Mouse (Mus musculus): ENCODE measurements around the gene Pkp3.
"Not testable (repeated sequence)": the region's sequence is repeated elsewhere in the genome, so short reads cannot be mapped to it uniquely, and the experiment has no call there.

Pkp3 gene

GRCm38 (mm10) chr7:141077841-141078240, at the start of gene Pkp3:
Gene Pkp3 (plus strand): TSS chr7:141078218.
- DNase-seq (ENCODE audit: extremely low read depth, low read depth), result no peak

DNA sequence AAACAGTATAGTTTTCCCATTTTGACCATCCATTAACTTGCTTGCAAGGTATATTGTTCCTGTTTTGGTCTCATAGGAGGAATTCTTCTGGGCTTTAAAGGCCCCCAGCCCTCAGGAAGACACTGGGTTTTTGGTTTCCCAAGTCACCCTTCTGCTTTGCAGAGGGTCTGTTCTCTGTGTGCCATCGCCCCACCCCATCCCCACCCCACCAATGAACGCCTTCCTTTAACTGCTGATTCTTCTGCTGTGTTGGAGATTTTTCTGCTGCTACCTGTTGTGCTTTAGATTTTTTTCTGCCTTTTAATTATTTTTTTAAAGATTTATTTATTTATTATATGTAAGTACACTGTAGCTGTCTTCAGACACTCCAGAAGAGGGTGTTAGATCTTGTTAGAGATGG, 49.2 kb upstream of the Pkp3 start, which contains the start of gene Gm17387:
Gene Gm17387 (plus strand): TSS at position 301 of the 400 bp plus-strand sequence.
- DNase-seq (ENCODE audit: extremely low read depth, low read depth), result no peak

GRCm38 (mm10) chr7:141030390-141030789, 47.6 kb upstream of the Pkp3 start:
- no peak for DNase-seq (ENCODE audit: extremely low read depth, low read depth)

DNA sequence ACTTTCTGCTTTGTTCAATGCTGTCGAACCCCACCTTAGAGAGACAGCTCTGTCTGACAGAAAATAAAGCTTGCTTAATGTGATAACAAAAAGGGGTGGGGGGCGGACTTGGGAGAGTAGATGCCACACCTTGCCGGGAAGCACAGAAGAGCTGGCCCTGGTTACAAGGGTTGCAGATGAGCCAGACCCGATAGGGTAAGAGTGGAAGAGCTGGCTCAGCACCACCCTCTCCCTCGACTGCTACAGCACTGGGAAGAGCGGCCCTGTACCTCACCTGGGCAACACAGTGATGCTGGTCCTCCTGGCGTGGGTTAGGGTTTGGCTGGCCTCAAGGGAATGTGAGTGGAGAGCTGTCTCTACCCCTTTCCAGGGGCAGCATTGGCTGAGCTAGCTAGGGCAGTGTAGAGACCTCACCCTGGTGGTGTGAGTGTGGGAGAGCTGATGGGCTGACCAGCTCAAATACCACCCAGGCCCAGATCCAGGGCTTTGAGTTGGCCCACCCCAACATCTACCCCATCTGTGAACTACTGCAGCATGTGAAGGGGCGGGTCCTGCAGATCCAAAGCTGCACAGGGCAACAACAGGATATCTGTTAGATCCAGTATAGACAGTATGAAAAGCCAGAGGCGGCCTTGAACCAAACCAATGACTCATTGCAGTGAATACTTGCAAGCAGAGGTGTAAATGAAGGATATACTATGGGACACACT, 45.4 kb upstream of the Pkp3 start:
- DNase-seq (ENCODE audit: extremely low read depth, low read depth), result no peak

- DNase-seq (ENCODE audit: extremely low read depth, low read depth), result not testable (repeated sequence)
Observed at GRCm38 (mm10) chr7:141036624-141037023, 41.4 kb upstream of the Pkp3 start.

DNA sequence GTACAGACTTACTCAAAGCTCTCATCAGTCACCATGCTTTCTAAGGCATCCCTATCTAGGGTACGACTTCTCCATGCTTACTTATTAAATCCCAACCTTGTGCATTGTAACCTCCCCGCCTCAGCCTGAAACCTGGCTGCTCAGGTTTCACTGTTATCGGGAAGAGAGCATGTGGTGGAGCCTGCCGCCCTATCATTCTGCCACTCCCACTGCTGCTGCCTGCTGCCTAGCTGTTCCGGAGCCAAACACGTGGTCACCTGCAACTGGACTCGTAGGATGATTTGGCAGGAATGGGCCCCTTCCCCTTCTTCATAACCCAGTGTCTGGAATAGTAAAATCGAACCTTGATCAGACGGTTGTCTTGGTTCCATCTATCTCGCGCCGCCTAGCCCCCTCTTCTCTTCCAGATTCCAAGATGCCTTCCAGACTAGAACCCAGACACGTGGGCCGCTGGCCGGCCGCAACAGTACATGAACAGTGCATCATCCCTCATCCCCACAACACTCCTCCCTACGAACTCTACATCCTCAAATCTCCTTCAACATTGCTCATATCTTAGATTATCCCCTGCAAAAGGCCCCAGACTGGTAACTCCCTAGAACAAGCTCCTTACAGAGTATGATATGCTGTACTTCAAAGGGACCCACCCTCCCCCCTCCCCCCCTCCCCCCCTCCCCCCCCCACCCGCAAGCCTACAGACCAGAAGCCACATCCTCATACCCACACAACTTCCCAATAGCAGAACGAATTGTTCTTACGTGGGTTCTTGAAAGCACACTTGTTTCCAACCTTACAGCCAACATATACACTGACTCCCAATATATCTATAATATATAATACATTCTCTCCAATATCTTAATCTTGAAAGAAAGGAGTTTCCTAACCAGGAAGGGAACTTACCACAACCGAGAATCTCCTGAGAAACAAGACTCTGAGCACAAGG, 39.7 kb upstream of the Pkp3 start:
- no peak for DNase-seq (ENCODE audit: extremely low read depth, low read depth)

DNA sequence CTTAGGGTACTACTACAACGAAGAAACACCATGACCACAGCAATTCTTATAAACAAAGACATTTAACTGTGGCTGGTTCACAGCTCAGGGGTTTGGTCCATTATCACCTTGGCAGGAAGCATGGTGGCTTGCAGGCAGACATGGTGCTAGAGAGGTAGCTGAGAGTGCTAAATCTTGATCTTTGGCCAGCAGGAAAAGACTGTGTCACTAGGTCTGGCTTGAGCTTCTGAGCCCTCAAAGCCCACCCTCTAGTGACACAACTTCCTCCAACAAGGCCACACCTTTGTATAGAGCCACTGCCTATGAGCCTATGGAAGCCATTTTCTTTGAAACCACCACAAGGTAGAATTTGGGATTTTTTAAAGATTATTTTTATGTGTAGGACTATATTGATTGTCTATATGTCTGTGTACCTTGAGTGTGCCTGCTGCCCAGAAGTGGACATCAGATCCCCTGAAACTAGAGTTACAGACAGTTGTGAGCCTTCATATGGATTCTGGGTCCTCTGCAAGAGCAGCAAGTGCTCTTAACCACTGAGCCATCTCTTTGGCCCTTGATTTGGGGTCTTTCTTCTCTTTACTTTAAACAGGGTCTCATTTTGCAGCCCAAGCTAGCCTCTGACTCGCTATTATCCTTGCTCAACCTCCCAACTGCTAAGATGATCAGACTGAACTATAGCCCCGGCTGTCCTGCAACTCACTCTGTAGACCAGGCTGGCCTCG, 38.5 kb upstream of the Pkp3 start:
- no peak for DNase-seq (ENCODE audit: extremely low read depth, low read depth)

- DNase-seq (ENCODE audit: extremely low read depth, low read depth), result no peak
Observed at GRCm38 (mm10) chr7:141040867-141041606, 37.0 kb upstream of the Pkp3 start.

DNA sequence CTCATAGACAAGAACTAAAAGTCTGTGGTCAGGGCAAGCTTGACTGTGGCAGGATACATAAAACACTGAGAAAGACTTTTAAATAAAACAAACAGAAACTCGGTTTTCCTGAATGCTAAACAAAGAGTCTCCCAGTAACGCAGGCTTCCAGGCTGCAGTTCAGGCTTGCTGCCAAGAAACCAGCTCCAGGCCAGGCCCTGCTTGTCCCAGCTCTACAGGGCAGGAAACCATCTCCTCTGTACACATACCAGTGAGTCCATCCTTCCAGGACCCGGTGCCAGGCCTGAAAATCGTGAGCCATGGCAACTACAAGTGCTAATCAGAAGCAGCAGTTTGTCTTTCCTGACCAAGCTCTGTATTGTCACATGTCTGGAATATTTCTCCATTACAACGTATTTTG, 36.4 kb upstream of the Pkp3 start:
- DNase-seq (ENCODE audit: extremely low read depth, low read depth), result no peak

DNA sequence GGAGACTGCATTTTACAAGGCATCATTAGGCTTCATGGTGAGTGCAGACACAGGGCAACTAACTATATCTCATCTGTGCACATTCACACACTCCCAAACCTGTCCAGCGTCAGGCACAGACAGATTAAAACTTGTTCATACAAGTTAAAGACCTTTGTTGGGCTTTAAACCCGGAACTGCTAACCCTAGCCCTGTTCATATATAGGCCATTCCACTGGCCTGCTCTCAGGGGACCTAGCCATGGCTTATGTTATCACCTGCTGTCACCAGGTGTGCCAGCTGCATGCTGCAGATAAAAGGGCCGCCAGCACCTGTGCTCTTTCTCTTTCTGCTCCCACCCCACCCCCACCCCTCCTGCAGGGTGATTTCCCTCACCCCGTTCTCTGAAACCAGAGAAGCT, 35.5 kb upstream of the Pkp3 start:
- no peak for DNase-seq (ENCODE audit: extremely low read depth, low read depth)

DNA sequence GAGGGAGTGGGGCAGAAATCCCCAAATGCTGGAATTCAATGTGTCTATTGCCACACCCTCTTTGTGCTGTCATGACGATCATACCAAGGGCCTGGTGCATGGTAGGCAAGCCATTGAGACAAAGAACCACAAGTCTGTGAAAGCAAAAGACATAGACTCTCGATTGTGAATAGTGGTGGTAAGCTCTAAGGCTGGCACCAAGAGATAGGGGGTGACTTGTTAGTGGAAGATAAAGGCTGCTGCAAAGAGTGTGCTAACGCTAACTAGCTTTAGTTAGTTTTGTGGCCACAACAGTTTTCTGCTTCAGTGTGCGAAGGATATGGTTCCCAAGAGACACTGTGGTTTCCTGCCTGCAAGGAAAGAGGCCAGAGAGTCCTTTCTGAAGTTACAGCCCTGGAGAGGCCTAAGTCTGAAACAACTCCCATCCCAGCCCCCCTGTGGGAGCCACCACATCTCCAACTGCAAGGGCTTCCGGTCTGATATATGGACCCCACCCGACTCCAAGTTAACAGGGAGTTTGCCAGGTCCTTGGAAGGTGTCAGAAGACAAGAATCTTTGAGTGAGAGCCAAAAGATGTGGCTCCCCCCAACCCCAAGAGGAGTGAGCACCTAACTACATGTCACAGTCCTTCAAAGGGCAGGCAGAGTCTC, 31.0 kb upstream of the Pkp3 start:
- peak; percentile 93 for DNase-seq (ENCODE audit: extremely low read depth, low read depth)

GRCm38 (mm10) chr7:141047581-141048225, 30.3 kb upstream of the Pkp3 start:
- DNase-seq (ENCODE audit: extremely low read depth, low read depth), result peak; percentile 63

DNA sequence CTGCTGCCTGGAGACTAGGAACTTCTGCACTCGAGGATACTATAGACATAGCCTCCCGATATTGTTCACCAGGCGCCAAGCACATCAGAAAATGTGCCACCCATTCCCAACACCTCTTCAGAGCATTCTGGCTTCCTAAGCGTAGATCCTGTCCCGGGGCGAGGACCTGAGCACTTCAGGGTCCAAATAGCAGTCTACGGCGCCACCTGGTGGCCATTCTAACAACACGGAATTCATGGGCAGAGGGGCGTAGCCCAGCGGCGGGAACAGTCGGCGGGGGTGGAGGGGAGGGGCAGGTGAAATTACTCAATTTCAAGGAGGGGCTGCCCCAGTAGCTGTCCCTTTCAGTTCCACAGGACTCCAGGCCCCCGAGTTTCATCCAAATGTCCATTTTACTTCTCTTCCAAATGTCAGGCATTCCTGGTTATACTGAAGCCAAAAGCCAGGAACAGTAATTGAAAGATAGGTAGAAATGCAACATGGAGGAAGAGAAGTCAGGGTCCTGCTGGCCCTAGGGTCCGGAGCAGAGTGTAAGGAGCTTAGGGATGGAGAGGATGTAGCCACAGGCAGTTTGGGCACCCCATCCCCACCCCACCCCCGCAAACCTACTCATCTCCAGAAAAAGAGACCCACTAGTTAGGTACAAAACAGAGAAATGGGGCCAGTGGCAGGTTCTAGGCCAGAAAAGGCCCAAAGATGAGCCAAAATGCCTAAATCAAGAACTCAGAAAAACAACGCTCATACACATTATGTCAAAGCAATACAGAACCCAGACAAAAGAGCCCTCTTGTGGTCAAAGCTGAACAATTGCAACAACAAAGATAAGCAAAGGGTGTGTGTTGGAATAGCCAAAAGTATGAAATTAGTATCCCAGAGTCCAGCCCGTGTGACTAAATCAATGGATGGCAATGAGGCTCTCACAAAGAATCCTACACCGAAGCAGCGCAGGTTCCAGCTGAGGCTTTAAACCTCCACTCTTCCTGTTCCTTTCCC, 29.5 kb upstream of the Pkp3 start:
- peak; percentile 76 for DNase-seq (ENCODE audit: extremely low read depth, low read depth)

DNA sequence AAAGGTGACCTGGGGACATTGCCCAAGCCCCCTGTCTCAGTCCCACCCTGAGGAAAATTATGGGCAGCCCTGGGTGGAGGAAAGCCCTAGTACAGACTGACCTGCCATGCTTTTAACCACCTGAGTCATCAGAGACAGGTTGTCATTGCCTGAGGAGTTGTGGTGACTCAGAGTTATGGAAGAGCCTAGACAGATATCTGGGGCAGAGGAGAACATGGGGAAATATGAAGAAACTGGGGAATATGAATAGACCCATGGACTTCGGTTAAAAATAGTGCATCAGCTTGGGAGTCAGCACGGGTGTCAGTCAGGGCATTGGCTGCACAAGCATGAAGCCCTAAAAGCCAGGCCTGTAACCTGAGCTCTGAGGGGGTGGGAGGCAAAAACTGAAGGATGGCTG, 28.7 kb upstream of the Pkp3 start:
- no peak for DNase-seq (ENCODE audit: extremely low read depth, low read depth)

DNA sequence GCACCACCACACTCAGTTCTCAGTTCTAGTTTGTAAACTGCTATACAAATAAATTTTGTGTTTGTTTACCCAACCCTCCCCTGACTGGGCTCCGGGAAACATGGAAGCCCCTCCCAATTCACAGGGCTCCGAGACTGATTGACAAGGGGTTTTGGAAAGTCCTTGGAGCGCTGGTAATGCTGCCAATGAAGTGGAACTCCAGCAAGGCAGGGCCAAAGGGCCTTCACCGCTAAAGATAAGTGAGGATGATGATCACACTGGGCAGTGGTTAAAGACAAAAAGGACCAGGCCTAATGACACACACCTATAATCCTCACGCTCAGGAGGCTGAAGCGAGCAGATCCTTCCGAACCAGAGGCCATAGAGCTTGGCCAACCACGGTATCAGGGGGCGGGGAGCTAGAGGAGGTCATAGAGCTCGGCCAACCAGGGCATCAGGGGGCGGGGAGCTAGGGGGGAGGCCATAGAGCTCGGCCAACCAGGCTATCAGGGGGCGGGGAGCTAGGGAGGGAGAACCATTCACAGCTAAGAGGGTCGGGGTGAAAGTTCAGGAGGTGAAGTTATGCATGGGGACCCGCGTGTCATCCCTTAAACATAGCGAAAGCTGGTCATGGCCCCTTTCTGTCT, 26.8 kb upstream of the Pkp3 start:
- DNase-seq (ENCODE audit: extremely low read depth, low read depth), result no peak

DNA sequence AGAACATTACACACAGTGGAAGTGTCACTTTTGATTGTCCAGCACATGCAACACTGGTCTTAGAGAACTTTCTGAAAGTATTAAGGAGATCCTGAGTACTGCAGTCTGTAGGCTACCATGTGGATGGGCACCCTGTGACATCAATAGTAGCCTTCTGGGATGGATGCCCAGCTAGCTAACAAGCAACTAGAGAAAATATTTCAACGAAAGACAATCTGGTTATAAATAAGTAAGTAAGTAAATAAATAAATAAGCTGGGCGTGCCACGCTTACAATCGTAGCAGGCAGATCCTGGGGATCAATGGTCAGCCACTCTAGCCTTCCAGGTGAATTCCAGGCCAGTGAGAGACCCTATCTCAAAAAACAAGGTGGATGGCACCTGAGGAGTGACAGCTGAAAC, 26.0 kb upstream of the Pkp3 start:
- DNase-seq (ENCODE audit: extremely low read depth, low read depth), result no peak

GRCm38 (mm10) chr7:141052421-141052820, 25.6 kb upstream of the Pkp3 start:
- DNase-seq (ENCODE audit: extremely low read depth, low read depth), result no peak

DNA sequence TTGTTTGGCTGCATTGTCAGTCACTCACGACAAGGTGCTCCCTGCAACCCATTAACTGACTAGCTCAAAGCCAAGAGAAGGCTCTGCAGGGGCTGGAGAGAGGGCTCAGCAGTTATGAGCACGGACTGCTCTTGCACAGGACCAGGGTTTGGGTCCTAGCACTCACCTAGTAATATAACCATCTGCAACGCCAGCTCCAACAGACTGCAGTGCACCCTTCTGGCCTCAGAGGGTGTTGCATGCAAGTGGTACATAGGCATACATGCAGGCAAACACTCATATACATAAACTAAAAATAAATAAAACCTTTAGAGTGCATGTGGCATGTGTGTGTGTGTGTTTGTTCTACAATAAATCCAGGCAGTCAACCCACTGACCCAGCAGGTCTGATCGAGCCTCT, 22.2 kb upstream of the Pkp3 start:
- no peak for DNase-seq (ENCODE audit: extremely low read depth, low read depth)

All from MEL-GATA-1-ER (cell line).